ENCODE assay signal across 20 mouse cellular contexts in genomic region chr13:64367615-64368014, GRCm38 (mm10). TPM values are rescaled to one million over a fixed set of nuclear protein-coding genes. Genes with fewer than 3 reads are reported as not detected.
A peak's percentile ranks its signal among the peaks of the same experiment; 100 is the strongest.
DNase-seq lines count a peak whose midpoint lies in the region; ATAC-seq and TF ChIP-seq lines count a peak whose summit lies in the region.
"Had no signal": no experiment of that assay in that cellular context is flagged by ENCODE, and none has a peak within 500 bp of the region (broad histone marks: within the 10 kb centered on the region; RNA-seq: fewer than 3 reads in every experiment).

No protein-coding gene starts in this region.

- no peaks in the 10 kb centered on the region for H3K27me3 ChIP-seq in heart, embryonic 10.5 days (ENCODE audit: insufficient read depth, poor library complexity, severe bottlenecking)
- no peaks in the 10 kb centered on the region for H3K27me3 ChIP-seq in kidney, embryonic 15.5 days
- H3K27me3 ChIP-seq in myocyte (ENCODE audit: control insufficient read depth, insufficient read depth, insufficient read length), result no peaks in the 10 kb centered on the region
- H3K27me3 ChIP-seq: embryonic facial prominence, embryonic 15.5 days; Patski had no signal

- no peak overlapping the region for H3K9ac ChIP-seq in kidney, embryonic 15.5 days
- H3K9ac ChIP-seq: embryonic facial prominence, embryonic 15.5 days; hindbrain, embryonic 14.5 days had no signal

- H3K27ac ChIP-seq in heart, embryonic 10.5 days, result no peak overlapping the region
- no peak overlapping the region for H3K27ac ChIP-seq in kidney, embryonic 15.5 days
- H3K27ac ChIP-seq: embryonic facial prominence, embryonic 15.5 days; forebrain, embryonic 10.5 days; gastrocnemius, adult 2 months; hindbrain, embryonic 10.5 days; hindbrain, embryonic 14.5 days had no signal

- no peak for TF ChIP-seq POLR2A in myocyte (IDR thresholded peaks at IDR 0.05; ENCODE audit: insufficient read length, low read depth)

- H3K36me3 ChIP-seq in heart, embryonic 10.5 days, result peaks cover 53% of the 10 kb centered on the region
- peaks cover 55% of the 10 kb centered on the region for H3K36me3 ChIP-seq in kidney, embryonic 15.5 days
- H3K36me3 ChIP-seq in myocyte (ENCODE audit: control insufficient read depth, insufficient read depth), result peaks cover 41% of the 10 kb centered on the region

- ATAC-seq in kidney, embryonic 15.5 days (replicated peaks; ENCODE audit: low FRiP score), result no peak
- ATAC-seq: activated CD4-positive, CD25-positive, alpha-beta regulatory T cell, adult 4 months; forebrain, embryonic 14.5 days; Patski had no signal

- peaks cover 8% of the 10 kb centered on the region; the same call in 1 of the 2 replicates for H3K4me1 ChIP-seq in heart, embryonic 10.5 days
- peaks cover 18% of the 10 kb centered on the region for H3K4me1 ChIP-seq in kidney, embryonic 15.5 days

- WGBS in heart, embryonic 10.5 days, result 84% methylated on average over 5 of the region's 5 CpGs
- WGBS in kidney, embryonic 15.5 days, result 83% methylated on average over 5 of the region's 5 CpGs

- H3ac ChIP-seq in myocyte (ENCODE audit: control insufficient read depth, insufficient read length), result no peak overlapping the region

- no peak overlapping the region for H3K4me2 ChIP-seq in kidney, embryonic 15.5 days
- H3K4me2 ChIP-seq in myocyte (ENCODE audit: low read depth), result peak overlapping the region; percentile 83
- H3K4me2 ChIP-seq: embryonic facial prominence, embryonic 15.5 days; hindbrain, embryonic 14.5 days had no signal

- no peaks in the 10 kb centered on the region for H3K9me3 ChIP-seq in heart, embryonic 10.5 days
- H3K9me3 ChIP-seq in kidney, embryonic 15.5 days (replicated peaks), result no peaks in the 10 kb centered on the region
- H3K9me3 ChIP-seq: embryonic facial prominence, embryonic 15.5 days; forebrain, embryonic 10.5 days; hindbrain, embryonic 10.5 days had no signal

- H3K4me3 ChIP-seq in heart, embryonic 10.5 days, result no peak overlapping the region
- no peak overlapping the region for H3K4me3 ChIP-seq in kidney, embryonic 15.5 days (replicated peaks)
- peak overlapping the region; percentile 98 for H3K4me3 ChIP-seq in myocyte
- H3K4me3 ChIP-seq: embryonic facial prominence, embryonic 15.5 days; erythroblast, embryonic 14.5 days; forebrain, embryonic 10.5 days; hindbrain, embryonic 10.5 days had no signal

- peak; percentile 47 for DNase-seq in heart, embryonic 10.5 days (ENCODE audit: low spot score)
- no peak for DNase-seq in heart, postnatal 4 days
- peak; percentile 22 for DNase-seq in kidney, postnatal 10 days
- peak; percentile 21 for DNase-seq in ovary, postnatal 36 days (ENCODE audit: low spot score)
- DNase-seq in ovary, postnatal 14 days (ENCODE audit: low spot score), result no peak
- DNase-seq: adrenal gland, postnatal 14 days; cerebellum, adult 2 months; embryo, embryonic 11 days; gastrocnemius, adult 2 months; gastrocnemius, postnatal 25 days had no signal

- H3K79me2 ChIP-seq in myocyte (ENCODE audit: control insufficient read depth, insufficient read depth), result peaks cover 34% of the 10 kb centered on the region

TF ChIP-seq in myocyte, 11 proteins besides CTCF, POLR2A, EP300 and RAD21:
- TF ChIP-seq MAX (IDR thresholded peaks at IDR 0.05; ENCODE audit: low read depth), result no peak
TF ChIP-seq in myocyte: peak in this region for 0.

RNA-seq across cellular contexts. Expression of gene Ctsl, which starts 3.1 kb away (rescaled TPM):
- 240 and 241 TPM in 2 replicates for polyA plus RNA-seq in heart, embryonic 10.5 days (2016; fragmentation: Nextera tagmentation; extraction: Ambion mirVana)
- 100 to 1,000 TPM; 206 to 217 TPM for total RNA-seq in heart, postnatal 4 days (2021)
- polyA plus RNA-seq in kidney, embryonic 15.5 days (2015; fragmentation: Nextera tagmentation; extraction: Ambion mirVana), result 306 and 318 TPM in 2 replicates
- 778 TPM for polyA plus RNA-seq in myocyte (2012; fragmentation: generic; extraction: Trizol)

RNA-seq across cellular contexts. Expression of gene Aaed1, which starts 55.1 kb away (rescaled TPM):
- 58.6 and 60.3 TPM in 2 replicates for polyA plus RNA-seq in heart, embryonic 10.5 days (2016; fragmentation: Nextera tagmentation; extraction: Ambion mirVana)
- total RNA-seq in heart, postnatal 4 days (2021), result 10 to 100 TPM; 54.7 to 57.2 TPM
- polyA plus RNA-seq in kidney, embryonic 15.5 days (2015; fragmentation: Nextera tagmentation; extraction: Ambion mirVana), result 56.5 and 58.1 TPM in 2 replicates
- 12.1 TPM for polyA plus RNA-seq in myocyte (2012; fragmentation: generic; extraction: Trizol)

Comparison
In these comparisons a context has a peak if more than half of its experiments do, and no peak if none do; other contexts are left out.
1. DNase-seq: peak in heart, embryonic 10.5 days (single experiment), kidney, postnatal 10 days (single experiment) and ovary, postnatal 36 days (single experiment); none in heart, postnatal 4 days (single experiment) and ovary, postnatal 14 days (single experiment).